Mouse (Mus musculus): ENCODE measurements around the gene Pnpla1. TPM values are rescaled to one million over a fixed set of nuclear protein-coding genes. Genes with fewer than 3 reads are reported as not detected.

Gene Pnpla1
- polyA plus RNA-seq, 3 experiments from 2014 or later: not detected

- ATAC-seq: no peak
Observed at GRCm38 (mm10) chr17:28926866-28927635, 68.8 kb downstream of the Pnpla1 start.

DNA sequence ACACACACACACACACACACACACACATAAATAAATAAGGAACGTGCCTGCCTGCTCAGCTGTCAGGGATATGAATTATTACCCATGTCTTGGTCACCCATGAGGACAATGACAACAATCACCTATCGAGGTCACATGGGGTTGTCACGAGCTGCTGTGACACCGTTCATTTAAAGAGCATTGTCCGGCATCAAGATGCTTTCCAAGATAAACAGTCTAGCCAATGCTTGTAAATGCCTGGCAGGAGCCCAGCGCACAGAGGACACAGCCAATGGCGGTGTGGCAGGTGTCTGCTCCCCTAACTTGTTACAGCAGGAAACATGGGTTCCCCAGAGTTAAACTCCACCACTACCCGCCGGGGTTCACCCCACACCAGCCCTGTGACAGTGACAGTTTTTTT, 69.8 kb downstream of the Pnpla1 start:
- no peak for ATAC-seq

GRCm38 (mm10) chr17:28929369-28929768, 71.2 kb downstream of the Pnpla1 start:
- no peak for ATAC-seq

DNA sequence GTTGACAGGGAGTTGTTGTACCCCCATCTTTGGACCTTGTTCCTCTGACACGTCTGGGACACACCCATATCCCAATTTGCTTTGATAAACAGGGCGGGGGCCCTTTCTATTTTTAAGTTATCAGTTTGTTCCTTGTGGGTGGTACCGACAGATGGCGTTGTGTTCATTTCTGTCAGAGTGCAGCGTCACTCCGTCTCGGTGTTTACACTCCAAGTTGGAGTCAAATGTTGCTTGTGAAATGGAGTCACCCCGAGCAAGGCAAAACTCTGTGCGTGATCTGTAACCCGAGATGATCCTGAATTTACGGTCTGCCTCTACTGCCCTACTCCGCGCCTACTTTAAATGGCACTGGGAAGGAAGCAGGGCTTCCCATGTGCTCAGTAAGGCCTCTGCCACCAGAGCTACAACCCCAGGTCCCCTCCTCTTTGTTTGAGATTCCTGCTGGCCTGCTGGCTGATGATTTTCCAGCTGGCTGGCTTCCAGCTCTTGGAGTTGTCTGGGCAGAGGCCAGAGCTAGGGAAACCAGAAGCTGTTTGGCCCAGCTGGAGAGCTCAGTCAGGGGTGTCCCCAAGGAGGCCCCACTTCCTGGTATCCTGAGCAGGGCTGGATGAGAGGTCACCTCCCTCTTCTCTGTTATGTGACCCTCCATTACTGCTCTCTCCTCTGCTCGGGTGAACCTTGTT, 72.3 kb downstream of the Pnpla1 start:
- ATAC-seq: no peak

GRCm38 (mm10) chr17:28931436-28932211, 73.4 kb downstream of the Pnpla1 start:
- no peak for ATAC-seq

DNA sequence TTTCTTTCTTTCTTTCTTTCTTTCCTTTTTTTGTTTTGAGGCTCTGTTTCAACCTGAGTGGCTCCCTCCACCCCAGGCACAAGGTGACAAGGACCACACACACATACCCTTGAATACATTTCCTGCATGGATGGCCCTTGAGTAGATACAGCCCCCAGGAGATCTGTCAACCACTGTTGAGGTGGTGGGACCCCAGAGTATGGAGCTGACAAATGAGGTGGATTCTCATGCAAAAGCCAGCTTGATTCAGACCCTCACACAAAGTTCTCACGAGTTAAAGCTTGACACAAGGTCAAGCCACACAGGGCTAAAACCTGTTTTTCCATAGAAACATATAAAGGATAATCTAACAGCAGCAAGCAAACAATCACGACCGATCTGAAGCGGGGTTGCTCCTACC, 74.1 kb downstream of the Pnpla1 start:
- no peak for ATAC-seq

- no peak for ATAC-seq
Observed at GRCm38 (mm10) chr17:28934120-28934916, 76.1 kb downstream of the Pnpla1 start.

GRCm38 (mm10) chr17:28936133-28936532, 77.9 kb downstream of the Pnpla1 start:
- ATAC-seq: no peak

DNA sequence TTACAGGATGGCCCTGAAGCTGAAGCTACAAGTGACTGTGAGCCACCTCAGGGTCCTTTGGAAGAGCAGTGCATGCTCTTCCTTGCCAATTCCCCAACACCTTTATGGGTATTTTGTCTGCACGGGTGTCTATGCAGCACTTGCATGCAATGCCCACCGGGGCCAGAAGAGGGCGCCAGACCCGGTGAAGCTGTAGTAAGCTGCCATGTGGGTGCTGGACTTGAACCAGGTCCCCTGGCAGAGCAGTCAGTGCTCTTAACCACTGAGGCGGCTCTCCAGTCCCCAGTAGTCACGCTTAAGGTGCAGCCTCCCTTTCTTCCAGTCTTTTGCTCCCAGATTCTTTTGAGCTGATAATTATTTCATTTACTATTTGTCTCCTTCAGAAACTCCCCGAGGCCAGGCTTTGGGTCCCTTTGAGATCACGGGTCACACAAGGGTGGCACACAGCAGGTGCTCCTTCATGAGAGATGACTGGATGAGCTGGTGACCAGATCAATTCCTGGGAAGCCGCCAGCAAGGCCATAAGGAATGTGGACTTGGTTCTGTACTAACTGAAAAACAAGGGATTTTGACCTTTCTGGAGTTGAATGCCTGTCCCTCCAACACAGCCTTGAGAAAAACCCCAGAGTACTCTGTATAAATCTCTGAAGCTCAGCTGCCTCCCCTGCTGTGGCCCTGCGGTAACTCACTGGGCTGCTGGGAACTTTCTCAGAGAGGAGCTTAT, 78.6 kb downstream of the Pnpla1 start:
- no peak for ATAC-seq

Other genes with a start within 250 kb of the Pnpla1 start
- gene Srpk1, start 235.7 kb upstream of the Pnpla1 start, polyA plus RNA-seq (2017; shearing (Covaris generic)): 100 to 1,000 TPM; 164 to 225 (median 209) TPM
- under 1 TPM; 0.21 to 0.88 (median 0.87) TPM for gene Slc26a8, start 168.2 kb upstream of the Pnpla1 start, polyA plus RNA-seq (2017; shearing (Covaris generic))
- gene Mapk14, start 167.1 kb upstream of the Pnpla1 start, polyA plus RNA-seq (2017; shearing (Covaris generic)): 10 to 100 TPM; 17.7 to 24.5 (median 24.2) TPM
- gene AC170998.1, start 132.3 kb upstream of the Pnpla1 start, polyA plus RNA-seq (2017; shearing (Covaris generic)): 10 to 100 TPM in 2 of 3 experiments, 1 to 10 TPM in 1; 6.0 to 13.5 (median 11.2) TPM
- not detected for gene Mapk13, start 89.1 kb upstream of the Pnpla1 start, polyA plus RNA-seq (2017; shearing (Covaris generic))
- gene Brpf3, start 57.3 kb upstream of the Pnpla1 start, polyA plus RNA-seq (2017; shearing (Covaris generic)): 1 to 10 TPM; 3.0 to 4.1 (median 3.1) TPM
- gene 4930539E08Rik, start 56.9 kb downstream of the Pnpla1 start, polyA plus RNA-seq (2017; shearing (Covaris generic)): 1 to 10 TPM in 2 of 3 experiments, under 1 TPM in 1; 0.25 to 3.2 (median 2.7) TPM
- gene Pxt1, start 85.4 kb downstream of the Pnpla1 start, polyA plus RNA-seq (2017; shearing (Covaris generic)): not detected
- gene Kctd20, start 93.5 kb downstream of the Pnpla1 start, polyA plus RNA-seq (2017; shearing (Covaris generic)): 10 to 100 TPM; 34.6 to 46.0 (median 39.5) TPM
- 100 to 1,000 TPM; 155 to 250 (median 235) TPM for gene Stk38, start 149.6 kb downstream of the Pnpla1 start, polyA plus RNA-seq (2017; shearing (Covaris generic))
- 100 to 1,000 TPM; 296 to 519 (median 387) TPM for gene Srsf3, start 174.2 kb downstream of the Pnpla1 start, polyA plus RNA-seq (2017; shearing (Covaris generic))
- 10 to 100 TPM in 1 of 3 experiments, 1 to 10 TPM in 2; 1.7 to 57.4 (median 2.5) TPM for gene Cdkn1a, start 232.6 kb downstream of the Pnpla1 start, polyA plus RNA-seq (2017; shearing (Covaris generic))

Data from inflammation-experienced regulatory T-cells, adult 6 months (primary cell).